Mouse (Mus musculus) lung, embryonic 15.5 days (tissue): ENCODE results near the gene Sat2. TPM values are rescaled to one million over a fixed set of nuclear protein-coding genes. Genes with fewer than 3 reads are reported as not detected.
A peak's percentile ranks its signal among the peaks of the same experiment; 100 is the strongest.

Experiments used
- ATAC-seq: fragments of 200-750 bp; cut with Nextera tagmentation; 2 replicates; pipeline ENCODE4 v1.8.0; 2017; ENCODE audit warnings: moderate number of reproducible peaks, borderline replicate concordance; ENCODE audit not compliant: low FRiP score, low TSS enrichment; ENCODE audit errors: extremely low read depth
- H3K27ac ChIP-seq: fragments of 300-500 bp; sonication (generic); 2 replicates; pipeline ENCODE4 v1.5.1; 2015; ENCODE audit warnings: moderate library complexity, mild to moderate bottlenecking, inconsistent platforms
- H3K27me3 ChIP-seq: fragments of 300-500 bp; sonication (generic); 2 replicates; pipeline ENCODE4 v1.6.1; 2015; ENCODE audit warnings: inconsistent platforms
- H3K36me3 ChIP-seq: fragments of 300-500 bp; sonication (generic); 2 replicates; pipeline ENCODE4 v1.6.1; 2015; ENCODE audit warnings: inconsistent platforms
- H3K4me1 ChIP-seq: fragments of 300-500 bp; sonication (generic); 2 replicates; pipeline ENCODE4 v1.6.1; 2015; ENCODE audit warnings: inconsistent platforms
- H3K4me2 ChIP-seq: fragments of 300-500 bp; sonication (generic); 2 replicates; pipeline ENCODE4 v1.6.1; 2015; ENCODE audit warnings: inconsistent platforms, mild to moderate bottlenecking, moderate library complexity
- H3K4me3 ChIP-seq: fragments of 300-500 bp; sonication (generic); 2 replicates; pipeline ENCODE4 v1.5.1; 2015; ENCODE audit warnings: mild to moderate bottlenecking, inconsistent platforms
- H3K9ac ChIP-seq: fragments of 300-500 bp; sonication (generic); 2 replicates; pipeline ENCODE4 v1.6.1; 2015; ENCODE audit warnings: inconsistent platforms
- H3K9me3 ChIP-seq: fragments of 300-500 bp; sonication (generic); 2 replicates; pipeline ENCODE4 v1.6.1; 2016; ENCODE audit warnings: inconsistent platforms
- WGBS: fragments of 180-500 bp; shearing (Covaris S2); methylation state at CpG from one replicate; pipeline ENCODE4 v1.1.7; 2015; 5-methylcytosine and 5-hydroxymethylcytosine counted together
- polyA plus RNA-seq: library from polyadenylated mRNA; unstranded; fragments of >200 nt; fragmentation: Nextera tagmentation; extraction: Ambion mirVana; gene quantifications from 2 replicates; pipeline ENCODE4 v1.2.1, GENCODE M21; 2015

The Sat2 gene
- polyA plus RNA-seq, 1 experiment from 2014 or later: 18.6 TPM

- 66% methylated on average over 5 of the region's 5 CpGs for WGBS
- peaks cover 77% of the 10 kb centered on the region for H3K36me3 ChIP-seq
- H3K4me3 ChIP-seq: no peak overlapping the region
- H3K4me2 ChIP-seq: no peak overlapping the region
- no peak overlapping the region for H3K9ac ChIP-seq
- H3K9me3 ChIP-seq: no peaks in the 10 kb centered on the region
- no peaks in the 10 kb centered on the region for H3K27me3 ChIP-seq
- ATAC-seq: no peak
- peaks cover 20% of the 10 kb centered on the region for H3K4me1 ChIP-seq
- no peak overlapping the region for H3K27ac ChIP-seq
Observed at GRCm38 (mm10) chr11:69653399-69653798, 31.6 kb downstream of the Sat2 start.

- no peak for ATAC-seq
- Histone ChIP-seq H3K4me1 (peaks cover 20% of the 10 kb centered on the region), H3K36me3 (peaks cover 76% of the 10 kb centered on the region), H3K4me3 (no peak overlapping the region), H3K4me2 (no peak overlapping the region), H3K9me3 (no peaks in the 10 kb centered on the region), H3K9ac (no peak overlapping the region), H3K27ac (peak overlapping the region; percentile 69), H3K27me3 (no peaks in the 10 kb centered on the region)
- WGBS: 38% methylated on average over 9 of the region's 9 CpGs
Observed at GRCm38 (mm10) chr11:69654760-69655159, 32.9 kb downstream of the Sat2 start.

GRCm38 (mm10) chr11:69655264-69656064, 33.6 kb downstream of the Sat2 start, which contains the start of gene Sox15:
TSS of gene Sox15 (plus strand) at chr11:69655314.
- Histone ChIP-seq H3K27me3 (no peaks in the 10 kb centered on the region), H3K9ac (0 out of 2 replicates have a peak within 1 kb of the TSS, but pooled peaks have one; percentile 14), H3K4me1 (peaks cover 20% of the 10 kb centered on the region), H3K27ac (peak within 1 kb of the TSS; percentile 69), H3K4me3 (no peak within 1 kb of the TSS), H3K36me3 (peaks cover 69% of the 10 kb centered on the region), H3K4me2 (peak within 1 kb of the TSS; percentile 16; the same call in 1 of the 2 replicates), H3K9me3 (no peaks in the 10 kb centered on the region)
- peak; percentile 73 for ATAC-seq
- WGBS: 19% methylated on average over 34 of the region's 34 CpGs

GRCm38 (mm10) chr11:69656065-69656455, 34.2 kb downstream of the Sat2 start:
- H3K4me3 ChIP-seq: no peak overlapping the region
- 68% methylated on average over 5 of the region's 5 CpGs for WGBS
- peaks cover 63% of the 10 kb centered on the region for H3K36me3 ChIP-seq
- no peaks in the 10 kb centered on the region for H3K9me3 ChIP-seq
- H3K27me3 ChIP-seq: no peaks in the 10 kb centered on the region
- peaks cover 20% of the 10 kb centered on the region for H3K4me1 ChIP-seq
- no peak overlapping the region for H3K27ac ChIP-seq
- H3K9ac ChIP-seq: no peak overlapping the region
- no peak overlapping the region for H3K4me2 ChIP-seq
- ATAC-seq: no peak

GRCm38 (mm10) chr11:69656617-69657461, 35.0 kb downstream of the Sat2 start:
- H3K27me3 ChIP-seq: no peaks in the 10 kb centered on the region
- peaks cover 28% of the 10 kb centered on the region for H3K4me1 ChIP-seq
- 75% methylated on average over 10 of the region's 10 CpGs for WGBS
- H3K36me3 ChIP-seq: peaks cover 56% of the 10 kb centered on the region
- H3K9ac ChIP-seq: no peak overlapping the region
- ATAC-seq: no peak
- no peaks in the 10 kb centered on the region for H3K9me3 ChIP-seq
- no peak overlapping the region for H3K4me2 ChIP-seq
- H3K4me3 ChIP-seq: no peak overlapping the region
- H3K27ac ChIP-seq: no peak overlapping the region

- H3K4me3 ChIP-seq: no peak overlapping the region
- no peaks in the 10 kb centered on the region for H3K27me3 ChIP-seq
- no peak overlapping the region for H3K27ac ChIP-seq
- peaks cover 49% of the 10 kb centered on the region for H3K36me3 ChIP-seq
- no peak overlapping the region for H3K4me2 ChIP-seq
- peaks cover 28% of the 10 kb centered on the region for H3K4me1 ChIP-seq
- H3K9me3 ChIP-seq: no peaks in the 10 kb centered on the region
- no peak overlapping the region for H3K9ac ChIP-seq
- WGBS: 77% methylated on average over 15 of the region's 15 CpGs
- ATAC-seq: no peak
Observed at GRCm38 (mm10) chr11:69657462-69657881, 35.6 kb downstream of the Sat2 start.

- Histone ChIP-seq H3K27ac (peak overlapping the region; percentile 93), H3K36me3 (peaks cover 57% of the 10 kb centered on the region), H3K9me3 (no peaks in the 10 kb centered on the region), H3K27me3 (no peaks in the 10 kb centered on the region), H3K4me3 (peak overlapping the region; percentile 57), H3K4me2 (peak overlapping the region; percentile 50), H3K9ac (peak overlapping the region; percentile 68), H3K4me1 (peaks cover 18% of the 10 kb centered on the region)
- ATAC-seq: no peak
- WGBS: 64% methylated on average over 3 of the region's 3 CpGs
Observed at GRCm38 (mm10) chr11:69661221-69661881, 39.5 kb downstream of the Sat2 start.

- Histone ChIP-seq H3K9me3 (no peaks in the 10 kb centered on the region), H3K36me3 (peaks cover 56% of the 10 kb centered on the region), H3K4me2 (peak within 1 kb of the TSS; percentile 50), H3K4me3 (peak within 1 kb of the TSS; percentile 57), H3K27me3 (no peaks in the 10 kb centered on the region), H3K4me1 (peaks cover 17% of the 10 kb centered on the region), H3K9ac (peak within 1 kb of the TSS; percentile 68), H3K27ac (peak within 1 kb of the TSS; percentile 93)
- WGBS: under 1% methylated on average over 48 of the region's 48 CpGs
- ATAC-seq: peak; percentile 94
Observed at GRCm38 (mm10) chr11:69662213-69662966, 40.6 kb downstream of the Sat2 start, which contains the start of gene Mpdu1. TSS of gene Mpdu1 (minus strand) at chr11:69662642.

- H3K27ac ChIP-seq: peak overlapping the region; percentile 93
- no peaks in the 10 kb centered on the region for H3K9me3 ChIP-seq
- H3K36me3 ChIP-seq: peaks cover 56% of the 10 kb centered on the region
- ATAC-seq: no peak
- WGBS: 62% methylated on average over 13 of the region's 13 CpGs
- peak overlapping the region; percentile 50 for H3K4me2 ChIP-seq
- peaks cover 14% of the 10 kb centered on the region for H3K4me1 ChIP-seq
- no peaks in the 10 kb centered on the region for H3K27me3 ChIP-seq
- H3K9ac ChIP-seq: peak overlapping the region; percentile 14
- peak overlapping the region; percentile 57 for H3K4me3 ChIP-seq
Observed at GRCm38 (mm10) chr11:69662967-69663671, 41.3 kb downstream of the Sat2 start.

GRCm38 (mm10) chr11:69663795-69664194, 42.0 kb downstream of the Sat2 start:
- Histone ChIP-seq H3K27me3 (no peaks in the 10 kb centered on the region), H3K27ac (peak overlapping the region; percentile 93; the same call in 1 of the 2 replicates), H3K9ac (no peak overlapping the region), H3K36me3 (peaks cover 56% of the 10 kb centered on the region), H3K4me1 (peaks cover 16% of the 10 kb centered on the region), H3K4me3 (no peak overlapping the region), H3K9me3 (no peaks in the 10 kb centered on the region), H3K4me2 (no peak overlapping the region)
- ATAC-seq: no peak
- WGBS: 73% methylated on average over 6 of the region's 6 CpGs
